Mouse (Mus musculus): ENCODE data around the gene Comt.

- TF ChIP-seq POLR2A (IDR thresholded peaks at IDR 0.05; ENCODE audit: insufficient read depth, low read depth, low read length) (no peak), CTCF (IDR thresholded peaks at IDR 0.05) (no peak)
These were observed 25.0 kb upstream of the Comt start for GRCm38 (mm10) chr16:18451486-18452181.

Measured in heart, adult 2 months (tissue).